Mouse (Mus musculus): ENCODE measurements at regions not wholly inside any gene's neighbourhood (a gene's known extent, or its start where the extent isn't known, plus 50 kb on each side); places are given as distances from the start of the nearest gene placed in this dataset.

DNA sequence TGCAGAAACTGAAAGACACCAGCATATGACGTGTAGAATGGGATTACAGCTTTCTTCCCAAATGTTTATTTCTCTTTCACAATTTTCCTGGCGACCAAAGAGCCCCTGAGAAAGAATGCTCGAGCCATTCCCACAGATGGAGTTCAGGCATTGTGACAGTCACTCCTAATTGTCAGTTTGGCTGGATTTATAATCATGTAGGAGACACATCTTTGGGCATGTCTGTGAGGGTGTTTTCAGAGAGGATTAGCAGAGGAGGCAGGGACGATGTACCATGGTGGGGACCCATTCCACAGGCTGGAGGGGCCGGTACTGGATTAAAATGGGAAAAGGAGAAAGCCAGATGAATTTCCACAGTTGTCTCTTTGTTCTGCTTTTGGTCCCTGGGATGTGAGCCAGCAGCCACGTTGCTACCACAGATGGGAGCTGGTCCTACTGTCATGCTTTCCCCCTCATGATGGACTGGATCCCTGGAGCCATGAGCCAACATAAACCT lies 76.0 kb upstream of the Eif4g2 start:
- 35% methylated on average over 6 of the region's 6 CpGs for WGBS
- Histone ChIP-seq H3K9me3 (no peaks in the 10 kb centered on the region), H3K27ac (replicated peaks) (peak overlapping the region; percentile 29), H3K4me3 (no peak overlapping the region), H3K36me3 (no peaks in the 10 kb centered on the region), H3K4me1 (peaks cover 15% of the 10 kb centered on the region), H3K27me3 (no peaks in the 10 kb centered on the region), H3K4me2 (replicated peaks) (no peak overlapping the region), H3K9ac (replicated peaks) (no peak overlapping the region)
- no peak for ATAC-seq (replicated peaks)

DNA sequence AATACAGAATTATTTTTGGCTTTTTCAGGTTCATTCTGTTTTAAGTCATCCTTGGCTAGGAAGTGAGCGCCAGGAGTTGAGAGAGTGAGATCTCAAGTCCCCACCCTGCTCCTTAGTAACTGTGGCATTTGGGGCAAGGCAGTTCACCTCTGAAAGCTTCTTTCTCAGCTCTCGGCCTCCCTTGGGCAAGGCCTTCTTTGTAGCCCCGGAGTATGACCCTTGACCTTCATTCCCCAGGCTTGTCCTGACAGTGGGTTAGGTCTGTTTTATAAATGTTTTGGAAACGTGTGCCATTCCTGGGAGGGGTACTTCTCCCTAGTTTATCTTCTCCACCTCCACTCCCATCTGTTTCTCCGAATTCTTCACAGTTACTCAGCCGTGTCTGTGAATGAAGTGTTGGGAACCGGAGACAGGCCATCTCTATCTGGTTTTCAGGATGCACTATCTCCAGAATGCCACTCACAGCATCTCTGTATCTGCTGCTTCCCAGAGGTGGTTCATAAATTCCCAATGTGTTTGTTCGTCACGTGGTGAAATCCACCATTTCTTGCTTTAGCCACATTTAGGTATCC lies 75.0 kb upstream of the Eif4g2 start:
- Histone ChIP-seq H3K9me3 (no peaks in the 10 kb centered on the region), H3K27me3 (no peaks in the 10 kb centered on the region), H3K4me1 (peaks cover 15% of the 10 kb centered on the region), H3K9ac (replicated peaks) (no peak overlapping the region), H3K36me3 (no peaks in the 10 kb centered on the region), H3K27ac (replicated peaks) (no peak overlapping the region), H3K4me3 (no peak overlapping the region), H3K4me2 (replicated peaks) (no peak overlapping the region)
- 61% methylated on average over 9 of the region's 9 CpGs for WGBS
- no peak for ATAC-seq (replicated peaks)

DNA sequence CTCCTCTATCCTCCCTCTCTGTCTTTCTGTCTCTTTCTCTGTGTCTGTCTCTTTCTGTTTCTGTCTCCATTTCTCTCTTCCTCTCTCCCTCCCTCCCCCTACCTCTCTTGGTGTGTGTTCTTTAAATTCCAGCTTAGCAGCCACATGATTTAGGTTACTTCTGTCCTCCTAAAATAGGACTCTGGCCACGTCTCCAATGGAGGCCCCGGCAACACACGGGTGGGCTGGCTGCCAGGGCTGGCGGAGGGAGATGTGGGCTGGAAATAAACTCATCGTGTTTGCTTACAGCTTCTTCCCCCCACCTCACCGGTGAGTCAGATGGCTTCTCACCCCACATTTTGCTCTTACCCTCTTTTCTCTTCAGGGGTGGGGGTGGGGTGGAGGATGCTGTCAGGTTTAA lies 74.5 kb upstream of the Eif4g2 start:
- no peaks in the 10 kb centered on the region for H3K27me3 ChIP-seq
- H3K4me2 ChIP-seq (replicated peaks): no peak overlapping the region
- no peak for ATAC-seq (replicated peaks)
- peaks cover 15% of the 10 kb centered on the region for H3K4me1 ChIP-seq
- 0 out of 2 replicates have a peak overlapping the region, but pooled peaks have one; percentile 37 for H3K27ac ChIP-seq (replicated peaks)
- WGBS: 23% methylated on average over 6 of the region's 6 CpGs
- H3K9me3 ChIP-seq: no peaks in the 10 kb centered on the region
- H3K36me3 ChIP-seq: no peaks in the 10 kb centered on the region
- no peak overlapping the region for H3K9ac ChIP-seq (replicated peaks)
- no peak overlapping the region for H3K4me3 ChIP-seq

DNA sequence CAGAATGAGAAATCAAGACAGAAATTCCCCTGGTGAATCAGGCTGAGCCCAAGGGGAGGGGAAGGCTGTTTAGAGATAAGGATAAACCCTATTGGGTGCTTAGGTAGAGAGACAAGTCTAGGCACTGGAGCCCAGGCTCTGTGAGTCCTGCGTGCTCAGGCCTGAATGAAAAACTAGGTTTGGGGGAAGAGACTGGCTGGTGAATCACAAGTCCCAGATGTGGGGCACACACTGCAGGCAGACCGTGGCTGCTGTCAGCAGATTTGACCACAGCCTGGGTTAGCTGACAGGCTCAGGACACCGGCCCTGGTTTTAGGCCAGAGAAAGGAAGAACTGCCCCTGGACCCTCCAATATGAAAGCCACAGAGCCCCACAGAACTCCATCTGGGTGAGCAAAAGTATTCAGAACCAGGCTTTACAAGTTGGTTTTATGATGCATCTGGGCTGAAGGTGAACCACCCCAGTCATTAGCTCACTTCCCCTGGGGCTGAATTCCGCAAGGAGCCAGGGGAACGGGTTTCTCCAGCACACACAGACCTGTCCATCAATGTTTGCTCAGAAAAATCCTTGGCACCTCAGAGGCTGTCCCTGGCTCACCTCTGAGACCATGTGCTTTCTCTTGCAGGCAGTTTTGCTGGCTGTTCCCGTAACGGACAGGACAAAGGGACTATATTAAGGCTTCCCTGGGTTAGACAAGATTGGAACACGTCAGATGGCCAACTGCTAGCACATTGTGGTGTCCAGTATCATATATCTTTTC lies 73.8 kb upstream of the Eif4g2 start:
- Histone ChIP-seq H3K27me3 (no peaks in the 10 kb centered on the region), H3K4me2 (replicated peaks) (no peak overlapping the region), H3K36me3 (no peaks in the 10 kb centered on the region), H3K4me1 (peaks cover 15% of the 10 kb centered on the region), H3K9me3 (no peaks in the 10 kb centered on the region), H3K27ac (replicated peaks) (0 out of 2 replicates have a peak overlapping the region, but pooled peaks have one; percentile 15), H3K9ac (replicated peaks) (no peak overlapping the region), H3K4me3 (no peak overlapping the region)
- 48% methylated on average over 8 of the region's 8 CpGs for WGBS
- ATAC-seq (replicated peaks): peak; percentile 35; the same call in 1 of the 2 replicates

DNA sequence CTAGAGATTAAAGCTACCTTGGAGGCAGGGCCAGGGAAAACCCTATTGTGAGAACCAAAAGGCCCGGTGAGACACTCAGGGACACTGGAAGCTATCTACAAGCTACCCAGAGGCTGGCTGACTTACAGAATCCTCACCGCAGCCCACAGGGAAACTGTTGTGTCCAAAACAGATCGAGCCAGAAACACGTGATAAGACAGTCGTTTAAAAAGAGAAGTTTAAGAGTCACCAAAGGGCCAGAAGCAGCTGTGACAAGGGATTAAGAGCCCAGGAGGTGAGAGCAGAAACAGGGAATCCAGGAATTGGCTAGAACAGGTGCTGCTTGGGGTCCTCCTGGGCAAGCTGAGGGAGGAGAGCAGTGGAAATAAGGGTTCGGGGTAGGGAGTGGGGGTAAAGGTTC lies 73.2 kb upstream of the Eif4g2 start:
- no peak overlapping the region for H3K4me2 ChIP-seq (replicated peaks)
- H3K36me3 ChIP-seq: no peaks in the 10 kb centered on the region
- 57% methylated on average over 6 of the region's 6 CpGs for WGBS
- no peak overlapping the region for H3K4me3 ChIP-seq
- no peak overlapping the region for H3K9ac ChIP-seq (replicated peaks)
- H3K4me1 ChIP-seq: peaks cover 15% of the 10 kb centered on the region
- no peak for ATAC-seq (replicated peaks)
- no peak overlapping the region for H3K27ac ChIP-seq (replicated peaks)
- H3K9me3 ChIP-seq: no peaks in the 10 kb centered on the region
- no peaks in the 10 kb centered on the region for H3K27me3 ChIP-seq

DNA sequence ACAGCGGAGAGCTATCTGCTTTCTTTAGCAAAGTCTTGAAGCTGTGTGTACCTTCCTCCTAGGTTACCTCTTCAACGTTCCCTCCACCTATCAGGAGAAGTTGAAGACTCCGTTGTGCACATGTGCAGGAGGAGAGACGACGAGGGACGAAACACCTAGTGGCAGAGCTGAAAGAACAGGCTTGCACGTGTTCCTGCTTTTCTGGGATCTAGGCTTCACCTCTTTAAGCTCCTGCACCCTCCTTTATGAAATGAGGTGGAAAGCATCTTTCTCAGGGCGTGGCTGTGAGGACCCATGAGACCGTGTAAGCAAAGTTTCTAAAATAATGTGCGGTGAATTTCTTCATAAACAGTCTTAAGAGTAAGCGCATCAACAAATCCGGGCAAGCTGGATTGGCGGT lies 71.4 kb upstream of the Eif4g2 start:
- ATAC-seq (replicated peaks): no peak
- 89% methylated on average over 13 of the region's 13 CpGs for WGBS
- no peaks in the 10 kb centered on the region for H3K9me3 ChIP-seq
- peaks cover 15% of the 10 kb centered on the region for H3K4me1 ChIP-seq
- H3K4me2 ChIP-seq (replicated peaks): no peak overlapping the region
- H3K27me3 ChIP-seq: no peaks in the 10 kb centered on the region
- H3K27ac ChIP-seq (replicated peaks): no peak overlapping the region
- H3K9ac ChIP-seq (replicated peaks): no peak overlapping the region
- no peaks in the 10 kb centered on the region for H3K36me3 ChIP-seq
- H3K4me3 ChIP-seq: no peak overlapping the region

- WGBS: 91% methylated on average over 5 of the region's 5 CpGs
- no peak for ATAC-seq (replicated peaks)
- no peak overlapping the region for H3K4me2 ChIP-seq (replicated peaks)
- no peak overlapping the region for H3K27ac ChIP-seq (replicated peaks)
- no peak overlapping the region for H3K4me3 ChIP-seq
- H3K9me3 ChIP-seq: no peaks in the 10 kb centered on the region
- H3K27me3 ChIP-seq: no peaks in the 10 kb centered on the region
- H3K36me3 ChIP-seq: no peaks in the 10 kb centered on the region
- H3K9ac ChIP-seq (replicated peaks): no peak overlapping the region
- no peaks in the 10 kb centered on the region for H3K4me1 ChIP-seq
These were observed 67.7 kb upstream of the Eif4g2 start for GRCm38 (mm10) chr7:111150540-111150939.

DNA sequence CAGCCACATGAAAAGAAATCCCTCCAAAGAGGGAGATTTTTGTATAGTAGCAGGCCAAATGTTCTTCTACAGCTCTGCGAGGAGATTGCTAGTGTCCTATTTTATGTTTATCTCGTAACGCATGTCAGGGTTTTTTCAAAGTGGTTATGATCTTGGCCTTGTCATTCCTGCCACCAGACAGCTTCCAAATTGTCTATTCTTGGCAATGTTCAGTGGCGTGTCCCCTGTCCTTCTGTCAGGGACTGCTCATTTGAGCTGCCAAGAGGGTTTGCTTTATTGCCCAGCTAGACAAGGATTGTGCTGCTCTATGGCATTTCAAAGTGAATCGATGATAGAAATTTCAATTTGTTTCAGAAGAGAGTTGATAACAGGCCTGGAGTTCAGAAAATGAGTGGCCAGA lies 67.3 kb upstream of the Eif4g2 start:
- no peak overlapping the region for H3K9ac ChIP-seq (replicated peaks)
- H3K4me3 ChIP-seq: no peak overlapping the region
- H3K27me3 ChIP-seq: no peaks in the 10 kb centered on the region
- no peaks in the 10 kb centered on the region for H3K4me1 ChIP-seq
- H3K27ac ChIP-seq (replicated peaks): no peak overlapping the region
- 76% methylated on average over 5 of the region's 5 CpGs for WGBS
- ATAC-seq (replicated peaks): no peak
- H3K9me3 ChIP-seq: no peaks in the 10 kb centered on the region
- no peak overlapping the region for H3K4me2 ChIP-seq (replicated peaks)
- no peaks in the 10 kb centered on the region for H3K36me3 ChIP-seq

- Histone ChIP-seq H3K36me3 (no peaks in the 10 kb centered on the region), H3K27ac (replicated peaks) (no peak overlapping the region), H3K4me3 (no peak overlapping the region), H3K9ac (replicated peaks) (no peak overlapping the region), H3K27me3 (no peaks in the 10 kb centered on the region), H3K4me2 (replicated peaks) (no peak overlapping the region), H3K4me1 (no peaks in the 10 kb centered on the region), H3K9me3 (no peaks in the 10 kb centered on the region)
- ATAC-seq (replicated peaks): no peak
- 87% methylated on average over 6 of the region's 6 CpGs for WGBS
These were observed 64.8 kb upstream of the Eif4g2 start for GRCm38 (mm10) chr7:111147593-111147992.

GRCm38 (mm10) chr7:111146670-111147069 lies 63.8 kb upstream of the Eif4g2 start:
- Histone ChIP-seq H3K27me3 (no peaks in the 10 kb centered on the region), H3K4me1 (no peaks in the 10 kb centered on the region), H3K4me2 (replicated peaks) (no peak overlapping the region), H3K27ac (replicated peaks) (no peak overlapping the region), H3K36me3 (no peaks in the 10 kb centered on the region), H3K9ac (replicated peaks) (no peak overlapping the region), H3K4me3 (no peak overlapping the region), H3K9me3 (no peaks in the 10 kb centered on the region)
- ATAC-seq (replicated peaks): no peak
- 90% methylated on average over 4 of the region's 4 CpGs for WGBS

DNA sequence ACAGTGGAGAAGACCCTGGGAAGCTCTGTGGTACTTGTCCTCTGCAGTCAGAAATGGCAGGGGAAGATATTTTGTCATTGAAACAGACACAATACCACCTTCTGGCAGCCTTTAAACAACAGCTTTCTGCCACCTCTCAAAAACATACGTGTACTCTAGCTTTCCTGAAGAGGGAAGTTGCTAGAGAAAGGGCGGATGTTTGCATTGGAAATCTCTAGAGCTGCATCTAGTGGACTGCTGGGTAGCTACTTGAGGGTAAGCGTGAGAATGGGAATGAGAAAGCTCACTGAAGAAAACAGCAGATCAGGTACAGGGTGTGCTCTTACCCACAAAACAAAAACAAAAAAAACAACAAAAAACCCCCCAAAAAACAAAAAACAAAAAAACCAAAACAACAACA lies 61.4 kb upstream of the Eif4g2 start:
- Histone ChIP-seq H3K9ac (replicated peaks) (no peak overlapping the region), H3K27me3 (no peaks in the 10 kb centered on the region), H3K9me3 (no peaks in the 10 kb centered on the region), H3K4me2 (replicated peaks) (no peak overlapping the region), H3K4me1 (no peaks in the 10 kb centered on the region), H3K27ac (replicated peaks) (no peak overlapping the region), H3K36me3 (no peaks in the 10 kb centered on the region), H3K4me3 (no peak overlapping the region)
- WGBS: 83% methylated on average over 3 of the region's 3 CpGs
- no peak for ATAC-seq (replicated peaks)

- Histone ChIP-seq H3K27me3 (no peaks in the 10 kb centered on the region), H3K4me2 (replicated peaks) (no peak overlapping the region), H3K27ac (replicated peaks) (no peak overlapping the region), H3K4me1 (no peaks in the 10 kb centered on the region), H3K36me3 (no peaks in the 10 kb centered on the region), H3K9ac (replicated peaks) (no peak overlapping the region), H3K9me3 (no peaks in the 10 kb centered on the region), H3K4me3 (no peak overlapping the region)
- no peak for ATAC-seq (replicated peaks)
- 84% methylated on average over 7 of the region's 7 CpGs for WGBS
These were observed 58.6 kb upstream of the Eif4g2 start for GRCm38 (mm10) chr7:111141285-111141965.

Data from forebrain, embryonic 15.5 days (tissue).